Mouse (Mus musculus): ENCODE data around the gene Slx4ip. TPM values are rescaled to one million over a fixed set of nuclear protein-coding genes. Genes with fewer than 3 reads are reported as not detected.
A peak's percentile ranks its signal among the peaks of the same experiment; 100 is the strongest.

The Slx4ip gene
- total and polyA plus RNA-seq, 2 experiments: 0.18 to 1.8 TPM

- no peak overlapping the region for H3K27ac ChIP-seq (replicated peaks; ENCODE audit: insufficient read depth, low read depth, low read length)
- H3K4me3 ChIP-seq (ENCODE audit: insufficient read depth, low read depth, low read length): no peak overlapping the region
- WGBS: 83% methylated on average over 4 of the region's 4 CpGs
- H3K27me3 ChIP-seq (ENCODE audit: control insufficient read depth, insufficient read depth, low read length): no peaks in the 10 kb centered on the region
- no peak for DNase-seq (ENCODE audit: extremely low read depth, low read depth, low spot score)
- no peak overlapping the region for H3K9ac ChIP-seq (ENCODE audit: low read depth, low read length)
- H3K36me3 ChIP-seq (ENCODE audit: control insufficient read depth, insufficient read depth, low read length): peaks cover 10% of the 10 kb centered on the region; the same call in 1 of the 2 replicates
- no peaks in the 10 kb centered on the region; the same call in 1 of the 2 replicates for H3K79me2 ChIP-seq (ENCODE audit: control insufficient read depth, insufficient read depth, low read length)
- peaks cover 9% of the 10 kb centered on the region; the same call in 1 of the 2 replicates for H3K4me1 ChIP-seq (ENCODE audit: control insufficient read depth, insufficient read depth, low read length)
- TF ChIP-seq CTCF (IDR thresholded peaks at IDR 0.05; ENCODE audit: low read depth, low read length): no peak
- no peak for TF ChIP-seq POLR2A (IDR thresholded peaks at IDR 0.05; ENCODE audit: extremely low read depth, insufficient read depth, low read length)
Measured at GRCm38 (mm10) chr2:137078771-137079170, 187.8 kb downstream of the Slx4ip start.

GRCm38 (mm10) chr2:137079721-137080320 is 188.8 kb downstream of the Slx4ip start:
- peaks cover 21% of the 10 kb centered on the region for H3K36me3 ChIP-seq (ENCODE audit: control insufficient read depth, insufficient read depth, low read length)
- no peak overlapping the region for H3K27ac ChIP-seq (replicated peaks; ENCODE audit: insufficient read depth, low read depth, low read length)
- H3K4me1 ChIP-seq (ENCODE audit: control insufficient read depth, insufficient read depth, low read length): peaks cover 9% of the 10 kb centered on the region; the same call in 1 of the 2 replicates
- no peaks in the 10 kb centered on the region; the same call in 1 of the 2 replicates for H3K79me2 ChIP-seq (ENCODE audit: control insufficient read depth, insufficient read depth, low read length)
- WGBS: 48% methylated on average over 10 of the region's 10 CpGs
- TF ChIP-seq CTCF (IDR thresholded peaks at IDR 0.05; ENCODE audit: low read depth, low read length) (no peak), POLR2A (IDR thresholded peaks at IDR 0.05; ENCODE audit: extremely low read depth, insufficient read depth, low read length) (no peak)
- H3K27me3 ChIP-seq (ENCODE audit: control insufficient read depth, insufficient read depth, low read length): no peaks in the 10 kb centered on the region
- H3K9ac ChIP-seq (ENCODE audit: low read depth, low read length): no peak overlapping the region
- DNase-seq (ENCODE audit: extremely low read depth, low read depth, low spot score): no peak
- no peak overlapping the region for H3K4me3 ChIP-seq (ENCODE audit: insufficient read depth, low read depth, low read length)

GRCm38 (mm10) chr2:137080468-137080867 is 189.4 kb downstream of the Slx4ip start:
- peaks cover 9% of the 10 kb centered on the region; the same call in 1 of the 2 replicates for H3K4me1 ChIP-seq (ENCODE audit: control insufficient read depth, insufficient read depth, low read length)
- H3K27me3 ChIP-seq (ENCODE audit: control insufficient read depth, insufficient read depth, low read length): no peaks in the 10 kb centered on the region
- no peaks in the 10 kb centered on the region; the same call in 1 of the 2 replicates for H3K79me2 ChIP-seq (ENCODE audit: control insufficient read depth, insufficient read depth, low read length)
- WGBS: 41% methylated on average over 6 of the region's 6 CpGs
- H3K36me3 ChIP-seq (ENCODE audit: control insufficient read depth, insufficient read depth, low read length): peaks cover 21% of the 10 kb centered on the region
- no peak for TF ChIP-seq POLR2A (IDR thresholded peaks at IDR 0.05; ENCODE audit: extremely low read depth, insufficient read depth, low read length)
- TF ChIP-seq CTCF (IDR thresholded peaks at IDR 0.05; ENCODE audit: low read depth, low read length): no peak
- no peak overlapping the region for H3K27ac ChIP-seq (replicated peaks; ENCODE audit: insufficient read depth, low read depth, low read length)
- DNase-seq (ENCODE audit: extremely low read depth, low read depth, low spot score): peak; percentile 60
- no peak overlapping the region for H3K4me3 ChIP-seq (ENCODE audit: insufficient read depth, low read depth, low read length)
- no peak overlapping the region for H3K9ac ChIP-seq (ENCODE audit: low read depth, low read length)

GRCm38 (mm10) chr2:137081001-137081400 is 190.0 kb downstream of the Slx4ip start:
- TF ChIP-seq POLR2A (IDR thresholded peaks at IDR 0.05; ENCODE audit: extremely low read depth, insufficient read depth, low read length): no peak
- no peak for TF ChIP-seq CTCF (IDR thresholded peaks at IDR 0.05; ENCODE audit: low read depth, low read length)
- no peak overlapping the region for H3K27ac ChIP-seq (replicated peaks; ENCODE audit: insufficient read depth, low read depth, low read length)
- H3K4me1 ChIP-seq (ENCODE audit: control insufficient read depth, insufficient read depth, low read length): peaks cover 9% of the 10 kb centered on the region; the same call in 1 of the 2 replicates
- H3K4me3 ChIP-seq (ENCODE audit: insufficient read depth, low read depth, low read length): no peak overlapping the region
- DNase-seq (ENCODE audit: extremely low read depth, low read depth, low spot score): no peak
- peaks cover 23% of the 10 kb centered on the region for H3K36me3 ChIP-seq (ENCODE audit: control insufficient read depth, insufficient read depth, low read length)
- H3K27me3 ChIP-seq (ENCODE audit: control insufficient read depth, insufficient read depth, low read length): no peaks in the 10 kb centered on the region
- H3K79me2 ChIP-seq (ENCODE audit: control insufficient read depth, insufficient read depth, low read length): no peaks in the 10 kb centered on the region; the same call in 1 of the 2 replicates
- no peak overlapping the region for H3K9ac ChIP-seq (ENCODE audit: low read depth, low read length)
- WGBS: 94% methylated on average over 7 of the region's 7 CpGs

GRCm38 (mm10) chr2:137082896-137083620 is 192.0 kb downstream of the Slx4ip start:
- DNase-seq (ENCODE audit: extremely low read depth, low read depth, low spot score): no peak
- Histone ChIP-seq H3K9ac (ENCODE audit: low read depth, low read length) (no peak overlapping the region), H3K27ac (replicated peaks; ENCODE audit: insufficient read depth, low read depth, low read length) (no peak overlapping the region), H3K4me3 (ENCODE audit: insufficient read depth, low read depth, low read length) (no peak overlapping the region), H3K36me3 (ENCODE audit: control insufficient read depth, insufficient read depth, low read length) (peaks cover 26% of the 10 kb centered on the region), H3K27me3 (ENCODE audit: control insufficient read depth, insufficient read depth, low read length) (no peaks in the 10 kb centered on the region), H3K79me2 (ENCODE audit: control insufficient read depth, insufficient read depth, low read length) (no peaks in the 10 kb centered on the region; the same call in 1 of the 2 replicates), H3K4me1 (ENCODE audit: control insufficient read depth, insufficient read depth, low read length) (peaks cover 9% of the 10 kb centered on the region; the same call in 1 of the 2 replicates)
- WGBS: 89% methylated on average over 24 of the region's 24 CpGs
- TF ChIP-seq CTCF (IDR thresholded peaks at IDR 0.05; ENCODE audit: low read depth, low read length) (no peak), POLR2A (IDR thresholded peaks at IDR 0.05; ENCODE audit: extremely low read depth, insufficient read depth, low read length) (no peak)

Measured in liver, adult 2 months (tissue).